23 mouse cellular contexts compared by ENCODE assay signal in the genomic region with DNA sequence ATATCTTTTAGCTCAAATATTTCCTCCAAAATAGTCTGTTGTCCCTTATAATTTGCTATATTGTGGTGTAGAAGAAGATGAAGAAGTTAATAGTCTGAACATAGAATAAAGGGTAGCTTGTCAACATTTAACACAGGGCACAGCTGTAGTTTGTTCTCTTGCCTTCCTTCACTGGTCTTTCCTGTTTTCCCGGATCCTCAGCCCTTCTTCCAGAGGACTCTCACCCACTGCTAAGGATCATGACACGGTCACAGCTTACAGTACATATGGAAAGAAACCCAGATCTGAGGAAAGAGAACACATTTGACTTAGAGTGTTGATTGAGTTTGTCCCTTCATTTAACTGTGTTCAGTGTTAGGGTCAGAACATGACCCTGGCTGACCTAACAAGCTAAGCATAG. TPM values are rescaled to one million over a fixed set of nuclear protein-coding genes. Genes with fewer than 3 reads are reported as not detected.
"Had no signal": no experiment of that assay in that cellular context is flagged by ENCODE, and none has a peak within 500 bp of the region (broad histone marks: within the 10 kb centered on the region; RNA-seq: fewer than 3 reads in every experiment).

No protein-coding gene starts in this region.

- H3K4me3 ChIP-seq: limb, embryonic 10.5 days; liver, embryonic 15.5 days; lung, embryonic 15.5 days; megakaryocyte, embryonic 14.5 days; midbrain, embryonic 15.5 days; neural tube, embryonic 12.5 days had no signal

- H3K4me1 ChIP-seq: limb, embryonic 10.5 days; liver, embryonic 15.5 days; lung, embryonic 15.5 days; megakaryocyte, embryonic 14.5 days; midbrain, embryonic 15.5 days; neural tube, embryonic 12.5 days had no signal

- H3K27ac ChIP-seq: limb, embryonic 10.5 days; liver, embryonic 15.5 days; lung, embryonic 15.5 days; macrophage; midbrain, embryonic 15.5 days; neural tube, embryonic 12.5 days had no signal

- ATAC-seq: midbrain, embryonic 15.5 days had no signal

- H3K27me3 ChIP-seq: liver, embryonic 15.5 days; lung, embryonic 15.5 days; megakaryocyte, embryonic 14.5 days; midbrain, embryonic 15.5 days; neural tube, embryonic 12.5 days had no signal

- DNase-seq: right cerebral cortex, postnatal 4 days; spleen, adult 18-20 months; thymus, adult 18-20 months; thymus, postnatal 14 days had no signal

- H3K36me3 ChIP-seq: limb, embryonic 10.5 days; liver, embryonic 15.5 days; lung, embryonic 15.5 days; midbrain, embryonic 15.5 days; neural tube, embryonic 12.5 days had no signal

- H3K4me2 ChIP-seq: liver, embryonic 11.5 days; liver, embryonic 15.5 days; lung, embryonic 15.5 days; midbrain, embryonic 11.5 days; midbrain, embryonic 15.5 days; neural tube, embryonic 12.5 days had no signal

- H3K9me3 ChIP-seq: limb, embryonic 10.5 days; liver, embryonic 15.5 days; lung, embryonic 15.5 days; megakaryocyte, embryonic 14.5 days; midbrain, embryonic 15.5 days; neural tube, embryonic 12.5 days had no signal

- H3K9ac ChIP-seq: liver, embryonic 15.5 days; lung, embryonic 15.5 days; midbrain, embryonic 15.5 days; neural tube, embryonic 12.5 days had no signal

RNA-seq across cellular contexts. Expression of a gene that starts 53.7 kb away (rescaled TPM):
- total RNA-seq: layer of hippocampus, adult 8-10 months; left cerebral cortex, adult 18-20 months; monocyte, adult 5-6 weeks; neutrophil, adult 5-6 weeks had no signal
- polyA plus RNA-seq: macrophage had no signal

RNA-seq across cellular contexts. Expression of a gene that starts 58.5 kb away (rescaled TPM):
- total RNA-seq: layer of hippocampus, adult 8-10 months; layer of hippocampus, postnatal 14 days; left cerebral cortex, adult 18-20 months; left cerebral cortex, postnatal 10 days; monocyte, adult 5-6 weeks; neutrophil, adult 5-6 weeks had no signal
- polyA plus RNA-seq: kidney, adult 2 months; large intestine, adult 2 months; limb, embryonic 10.5 days; limb, embryonic 14.5 days; liver, embryonic 11.5 days; liver, embryonic 15.5 days; lung, embryonic 15.5 days; macrophage; midbrain, embryonic 11.5 days; midbrain, embryonic 15.5 days; neural tube, embryonic 12.5 days; stomach, embryonic 14.5 days had no signal
